9 mouse cellular contexts compared by ENCODE assay signal in genomic region chr5:86352966-86353365, GRCm38 (mm10). TPM values are rescaled to one million over a fixed set of nuclear protein-coding genes. Genes with fewer than 3 reads are reported as not detected.
DNase-seq lines count a peak whose midpoint lies in the region; ATAC-seq lines count a peak whose summit lies in the region.
"Had no signal": no experiment of that assay in that cellular context is flagged by ENCODE, and none has a peak within 500 bp of the region (broad histone marks: within the 10 kb centered on the region; RNA-seq: fewer than 3 reads in every experiment).

No protein-coding gene starts in this region.

- no peaks in the 10 kb centered on the region for H3K36me3 ChIP-seq in heart, embryonic 11.5 days (ENCODE audit: control insufficient read depth, insufficient read depth, low read length)

- no peaks in the 10 kb centered on the region for H3K9me3 ChIP-seq in heart, embryonic 11.5 days (replicated peaks; ENCODE audit: control insufficient read depth, low read length)

- ATAC-seq in heart, embryonic 11.5 days (replicated peaks; ENCODE audit: insufficient number of reproducible peaks, low FRiP score, low TSS enrichment), result no peak

- H3K4me2 ChIP-seq in heart, embryonic 11.5 days, result no peak overlapping the region

- 26% methylated on average over 7 of the region's 7 CpGs for WGBS in heart, embryonic 11.5 days (ENCODE audit: insufficient replicate concordance)

- H3K9ac ChIP-seq in heart, embryonic 11.5 days (ENCODE audit: low read depth, low read length), result no peak overlapping the region

- no peak overlapping the region for H3K4me3 ChIP-seq in heart, embryonic 11.5 days (ENCODE audit: low read depth, low read length)

- peak; percentile 19 for DNase-seq in heart, adult 8-10 months (ENCODE audit: low spot score)
- DNase-seq in 3T3-L1 (ENCODE audit: low read depth, low spot score) (peak; percentile 83), ZHBTc4 (ENCODE audit: low read depth, low spot score) (peak; percentile 78)
- DNase-seq in embryo, embryonic 10.5 days (ENCODE audit: low spot score), result peak; percentile 83
- peak; percentile 2 to 5 for DNase-seq in kidney, postnatal 4 days
- peak; percentile 40 to 49 for DNase-seq in right cerebral cortex, postnatal 10 days (ENCODE audit: low spot score in 2 of 2)
- DNase-seq in spleen, postnatal 14 days (ENCODE audit: low spot score in 2 of 2), result no peak

- no peaks in the 10 kb centered on the region for H3K4me1 ChIP-seq in heart, embryonic 11.5 days (ENCODE audit: control insufficient read depth, insufficient read depth, low read length)

- H3K27me3 ChIP-seq in heart, embryonic 11.5 days (ENCODE audit: control insufficient read depth, insufficient read depth, low read length), result no peaks in the 10 kb centered on the region

- H3K27ac ChIP-seq in heart, embryonic 11.5 days (ENCODE audit: low read depth, low read length), result no peak overlapping the region

RNA-seq across cellular contexts. Expression of gene Tmprss11d, which starts 20.3 kb away (rescaled TPM):
- total RNA-seq in heart, adult 8-10 months (2022), result not detected
- polyA plus RNA-seq in heart, embryonic 11.5 days (2014; fragmentation: Nextera tagmentation; extraction: Ambion mirVana), result 0.11 TPM in 1 of 2 replicates, not detected in the other
- total RNA-seq: layer of hippocampus, postnatal 36 days had no signal

Comparison
In these comparisons a context has a peak if more than half of its experiments do, and no peak if none do; other contexts are left out.
1. DNase-seq: peak in heart, adult 8-10 months (single experiment), 3T3-L1 (single experiment), ZHBTc4 (single experiment), embryo, embryonic 10.5 days (single experiment), kidney, postnatal 4 days (2 of 2) and right cerebral cortex, postnatal 10 days (2 of 2); none in spleen, postnatal 14 days (0 of 2).